Mouse (Mus musculus): Measurements from ENCODE around the gene Cd320. TPM values are rescaled to one million over a fixed set of nuclear protein-coding genes. Genes with fewer than 3 reads are reported as not detected.
"Not testable (repeated sequence)": the region's sequence is repeated elsewhere in the genome, so short reads cannot be mapped to it uniquely, and the experiment has no call there.

Cd320 gene
- polyA plus RNA-seq, 1 experiment from 2014 or later, result 59.1 TPM

DNA sequence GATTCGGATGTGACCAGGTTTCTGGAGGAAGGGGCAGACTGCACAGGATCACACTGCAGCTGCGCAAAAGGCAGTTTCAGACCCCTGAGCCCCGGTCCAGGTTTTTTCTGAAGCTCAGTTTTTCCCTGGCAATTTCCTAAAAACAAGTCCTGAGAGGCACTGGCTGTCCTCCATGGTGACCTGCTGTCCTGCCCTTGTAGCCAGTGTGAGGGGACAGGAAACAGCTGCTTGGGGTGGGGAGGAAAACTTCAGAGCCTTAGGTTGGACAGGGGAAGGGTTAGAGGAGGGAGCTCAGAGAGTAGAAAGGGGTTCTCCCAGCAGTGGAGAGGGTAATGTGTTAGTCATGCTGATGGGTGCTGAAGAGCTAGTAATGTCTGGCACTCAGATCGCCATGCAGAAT lies 29.9 kb upstream of the Cd320 start:
- no peaks in the 10 kb centered on the region for H3K36me3 ChIP-seq
- peaks cover 13% of the 10 kb centered on the region; the same call in 1 of the 2 replicates for H3K4me1 ChIP-seq
- H3K27ac ChIP-seq, result no peak overlapping the region
- no peak overlapping the region for H3K9ac ChIP-seq
- 66% methylated on average over 4 of the region's 4 CpGs for WGBS
- H3K4me3 ChIP-seq (replicated peaks), result no peak overlapping the region
- H3K9me3 ChIP-seq, result no peaks in the 10 kb centered on the region
- no peak for ATAC-seq (ENCODE audit: insufficient read depth, low FRiP score, low read depth)
- H3K27me3 ChIP-seq (replicated peaks), result no peaks in the 10 kb centered on the region
- no peak overlapping the region for H3K4me2 ChIP-seq

DNA sequence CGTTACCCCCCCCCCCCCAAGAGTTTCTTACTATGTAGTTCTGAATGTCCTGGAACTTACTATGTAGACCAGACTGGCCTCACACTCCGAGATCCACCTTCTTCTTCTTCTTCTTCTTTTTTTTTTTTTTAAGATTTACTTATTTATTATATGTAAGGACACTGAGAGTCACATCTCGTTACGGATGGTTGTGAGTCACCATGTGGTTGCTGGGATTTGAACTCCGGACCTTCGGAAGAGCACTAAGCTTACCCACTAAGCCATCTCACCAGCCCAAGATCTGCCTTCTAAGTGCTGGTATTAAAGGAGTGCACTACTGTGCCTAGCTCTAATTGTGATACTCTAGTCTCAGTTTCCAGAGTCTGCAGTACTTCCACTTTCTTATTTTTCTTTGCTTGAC lies 27.5 kb upstream of the Cd320 start:
- ATAC-seq (ENCODE audit: insufficient read depth, low FRiP score, low read depth), result no peak
- Histone ChIP-seq H3K9ac (no peak overlapping the region), H3K36me3 (peaks cover 10% of the 10 kb centered on the region), H3K9me3 (no peaks in the 10 kb centered on the region), H3K4me2 (no peak overlapping the region), H3K4me1 (peaks cover 13% of the 10 kb centered on the region; the same call in 1 of the 2 replicates), H3K4me3 (replicated peaks) (no peak overlapping the region), H3K27me3 (replicated peaks) (no peaks in the 10 kb centered on the region), H3K27ac (no peak overlapping the region)
- 84% methylated on average over 6 of the region's 6 CpGs for WGBS

DNA sequence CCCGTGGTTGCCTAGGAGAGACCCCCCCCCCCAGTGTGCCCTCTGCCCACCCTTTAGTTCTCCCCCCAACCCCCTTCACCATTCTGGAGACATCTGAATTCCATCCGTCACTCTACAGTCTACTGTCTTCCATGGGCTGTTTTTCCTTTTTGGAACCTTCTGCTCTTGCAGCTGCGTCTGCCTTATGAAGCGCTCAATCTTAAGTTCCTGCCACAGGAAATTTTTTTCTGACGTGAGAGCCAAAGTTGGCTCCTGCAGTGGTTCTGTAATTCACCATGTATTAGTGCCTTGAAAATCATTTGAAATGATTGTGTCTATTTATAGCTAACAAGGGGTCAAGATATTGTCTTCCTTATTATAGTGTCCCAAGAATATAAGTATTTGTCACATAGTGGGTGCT lies 26.3 kb upstream of the Cd320 start:
- H3K27ac ChIP-seq, result no peak overlapping the region
- no peak for ATAC-seq (ENCODE audit: insufficient read depth, low FRiP score, low read depth)

DNA sequence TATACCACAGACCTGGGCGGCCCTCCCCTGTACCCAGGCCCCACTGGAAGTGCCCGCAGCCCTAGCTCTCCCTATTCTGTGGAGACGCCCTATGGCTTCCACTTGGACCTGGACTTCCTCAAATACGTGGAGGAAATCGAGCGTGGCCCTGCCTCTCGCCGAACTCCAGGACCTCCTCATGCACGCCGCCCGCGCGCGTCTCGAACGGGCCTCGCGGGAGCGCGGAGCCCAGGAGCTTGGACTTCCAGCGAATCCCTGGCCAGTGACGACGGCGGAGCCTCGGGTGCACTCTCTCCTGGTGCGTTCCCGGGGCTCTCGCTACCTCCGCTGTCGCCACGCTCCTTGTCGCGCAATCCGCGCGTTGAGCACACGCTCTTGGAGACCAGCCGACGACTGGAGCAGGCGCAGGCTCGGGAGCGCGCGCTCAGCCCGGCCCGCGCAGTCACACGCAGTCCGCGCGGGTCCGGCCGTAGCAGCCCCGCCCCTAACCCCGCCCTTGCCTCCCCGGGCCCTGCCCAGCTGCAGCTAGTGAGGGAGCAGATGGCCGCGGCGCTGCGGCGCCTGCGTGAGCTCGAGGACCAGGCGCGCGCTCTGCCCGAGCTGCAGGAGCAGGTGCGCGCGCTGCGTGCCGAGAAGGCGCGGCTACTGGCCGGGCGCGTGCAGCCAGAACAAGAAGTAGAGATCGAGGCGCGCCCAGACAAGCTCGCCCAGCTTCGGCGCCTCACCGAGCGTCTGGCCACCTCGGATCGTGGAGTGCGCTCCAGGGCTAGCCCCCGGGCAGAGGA lies 25.5 kb upstream of the Cd320 start:
- H3K36me3 ChIP-seq, result peaks cover 30% of the 10 kb centered on the region
- peaks cover 15% of the 10 kb centered on the region; the same call in 1 of the 2 replicates for H3K4me1 ChIP-seq
- no peaks in the 10 kb centered on the region for H3K27me3 ChIP-seq (replicated peaks)
- ATAC-seq (ENCODE audit: insufficient read depth, low FRiP score, low read depth), result peak; percentile 98
- H3K9me3 ChIP-seq, result no peaks in the 10 kb centered on the region
- peak overlapping the region; percentile 63 for H3K4me3 ChIP-seq (replicated peaks)
- peak overlapping the region; percentile 90 for H3K27ac ChIP-seq
- peak overlapping the region; percentile 67 for H3K9ac ChIP-seq
- peak overlapping the region; percentile 96 for H3K4me2 ChIP-seq
- WGBS, result under 1% methylated on average over 88 of the region's 89 CpGs

More for the DNA sequence above, 26.3 kb upstream of the Cd320 start:
- 57% methylated on average over 5 of the region's 5 CpGs for WGBS
- no peak overlapping the region for H3K9ac ChIP-seq
- peaks cover 10% of the 10 kb centered on the region; the same call in 1 of the 2 replicates for H3K4me1 ChIP-seq
- no peak overlapping the region for H3K4me3 ChIP-seq (replicated peaks)
- peaks cover 22% of the 10 kb centered on the region for H3K36me3 ChIP-seq
- no peaks in the 10 kb centered on the region for H3K9me3 ChIP-seq
- no peaks in the 10 kb centered on the region for H3K27me3 ChIP-seq (replicated peaks)
- H3K4me2 ChIP-seq, result peak overlapping the region; percentile 96

DNA sequence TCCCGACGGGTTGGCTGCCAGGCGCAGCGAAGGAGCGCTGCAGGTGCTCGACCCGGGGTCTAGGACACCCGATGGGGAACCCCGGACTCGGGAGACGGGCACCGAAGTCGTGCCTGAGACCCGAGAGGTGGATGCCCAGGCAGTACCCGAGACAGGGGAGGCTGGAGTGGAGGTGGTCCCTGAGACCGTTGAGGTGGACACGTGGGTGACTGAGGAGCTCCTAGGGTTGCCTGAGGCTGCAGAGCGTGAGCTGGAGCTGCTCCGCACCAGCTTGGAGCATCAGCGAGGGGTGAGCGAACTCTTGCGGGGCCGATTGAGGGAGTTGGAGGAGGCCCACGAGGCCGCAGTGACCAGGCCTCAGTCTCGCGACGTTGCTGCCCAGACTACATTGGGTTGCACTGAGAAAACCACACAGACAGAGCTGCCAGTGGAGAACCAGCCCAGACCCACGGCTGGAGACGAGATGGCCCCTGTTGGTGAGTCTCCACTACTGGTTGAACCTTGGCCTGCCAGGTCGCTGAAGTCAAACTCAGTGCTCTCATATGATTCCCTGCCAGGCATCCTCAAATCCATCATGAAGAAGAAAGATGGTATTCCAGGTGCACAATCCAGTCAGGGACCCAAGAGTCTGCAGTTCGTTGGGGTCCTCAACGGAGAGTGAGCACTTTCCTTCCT lies 24.8 kb upstream of the Cd320 start:
- peak; percentile 20 for ATAC-seq (ENCODE audit: insufficient read depth, low FRiP score, low read depth)
- peak overlapping the region; percentile 96 for H3K4me2 ChIP-seq
- H3K27me3 ChIP-seq (replicated peaks), result no peaks in the 10 kb centered on the region
- no peaks in the 10 kb centered on the region for H3K9me3 ChIP-seq
- peak overlapping the region; percentile 90 for H3K27ac ChIP-seq
- peaks cover 22% of the 10 kb centered on the region; the same call in 1 of the 2 replicates for H3K4me1 ChIP-seq
- peak overlapping the region; percentile 60 for H3K9ac ChIP-seq
- H3K4me3 ChIP-seq (replicated peaks), result peak overlapping the region; percentile 63
- 20% methylated on average over 33 of the region's 33 CpGs for WGBS
- peaks cover 35% of the 10 kb centered on the region for H3K36me3 ChIP-seq

DNA sequence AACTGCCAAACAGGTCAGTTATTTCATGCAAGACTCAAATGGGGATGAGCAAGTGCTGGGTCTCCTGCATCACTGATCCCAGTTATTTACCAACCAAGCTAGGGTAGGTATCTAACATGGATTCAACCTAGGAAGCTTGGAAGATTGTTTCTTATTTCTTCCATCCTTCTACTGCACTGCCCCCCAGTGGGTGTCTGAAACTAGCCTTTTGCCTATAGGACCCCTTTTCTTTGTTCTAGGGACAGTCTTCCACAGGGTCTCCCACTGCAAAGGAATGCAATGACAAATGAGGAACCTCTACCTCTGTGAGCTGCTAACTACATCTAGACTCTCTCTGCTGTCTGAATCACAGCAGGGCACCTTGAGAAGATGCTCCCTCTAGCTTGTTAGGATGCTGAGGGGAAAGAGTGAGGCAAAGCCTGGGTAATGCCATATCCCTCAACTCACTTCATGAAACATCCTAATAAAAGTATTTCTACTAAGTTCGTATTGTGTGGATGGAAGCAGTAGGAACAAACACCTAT lies 20.4 kb upstream of the Cd320 start:
- Histone ChIP-seq H3K27me3 (replicated peaks) (no peaks in the 10 kb centered on the region), H3K9me3 (no peaks in the 10 kb centered on the region), H3K4me3 (replicated peaks) (peak overlapping the region; percentile 70), H3K4me2 (peak overlapping the region; percentile 84), H3K36me3 (peaks cover 40% of the 10 kb centered on the region), H3K4me1 (peaks cover 30% of the 10 kb centered on the region), H3K27ac (no peak overlapping the region), H3K9ac (no peak overlapping the region)
- ATAC-seq (ENCODE audit: insufficient read depth, low FRiP score, low read depth), result no peak
- WGBS, result 72% methylated on average over 1 of the region's 1 CpGs

DNA sequence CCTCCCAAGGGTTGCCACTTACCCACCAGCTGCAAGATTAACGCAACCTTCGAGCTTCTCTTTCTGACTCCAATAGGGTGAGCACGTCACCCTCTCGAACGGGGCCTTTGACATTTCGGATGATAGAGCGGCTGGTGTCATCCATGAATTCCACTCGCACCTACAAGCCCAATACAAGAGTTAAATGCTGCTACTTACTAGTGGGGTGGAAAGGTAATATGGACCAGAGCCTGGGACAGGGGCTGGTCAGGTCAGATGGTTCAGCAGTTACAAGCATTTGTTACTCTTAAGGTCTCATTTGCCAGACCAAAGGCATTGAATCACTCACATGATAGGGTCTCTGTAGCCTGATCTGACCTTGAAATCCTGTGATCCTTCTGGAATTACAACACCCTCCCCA lies 19.7 kb upstream of the Cd320 start:
- H3K27ac ChIP-seq; ATAC-seq (ENCODE audit: insufficient read depth, low FRiP score, low read depth); H3K27me3 ChIP-seq (replicated peaks); H3K9me3 ChIP-seq: not testable (repeated sequence)
- Histone ChIP-seq H3K36me3 (peaks cover 40% of the 10 kb centered on the region), H3K4me1 (peaks cover 27% of the 10 kb centered on the region), H3K4me3 (replicated peaks) (peak overlapping the region; percentile 70), H3K9ac (peak overlapping the region; percentile 73), H3K4me2 (peak overlapping the region; percentile 84)
- 77% methylated on average over 8 of the region's 8 CpGs for WGBS

DNA sequence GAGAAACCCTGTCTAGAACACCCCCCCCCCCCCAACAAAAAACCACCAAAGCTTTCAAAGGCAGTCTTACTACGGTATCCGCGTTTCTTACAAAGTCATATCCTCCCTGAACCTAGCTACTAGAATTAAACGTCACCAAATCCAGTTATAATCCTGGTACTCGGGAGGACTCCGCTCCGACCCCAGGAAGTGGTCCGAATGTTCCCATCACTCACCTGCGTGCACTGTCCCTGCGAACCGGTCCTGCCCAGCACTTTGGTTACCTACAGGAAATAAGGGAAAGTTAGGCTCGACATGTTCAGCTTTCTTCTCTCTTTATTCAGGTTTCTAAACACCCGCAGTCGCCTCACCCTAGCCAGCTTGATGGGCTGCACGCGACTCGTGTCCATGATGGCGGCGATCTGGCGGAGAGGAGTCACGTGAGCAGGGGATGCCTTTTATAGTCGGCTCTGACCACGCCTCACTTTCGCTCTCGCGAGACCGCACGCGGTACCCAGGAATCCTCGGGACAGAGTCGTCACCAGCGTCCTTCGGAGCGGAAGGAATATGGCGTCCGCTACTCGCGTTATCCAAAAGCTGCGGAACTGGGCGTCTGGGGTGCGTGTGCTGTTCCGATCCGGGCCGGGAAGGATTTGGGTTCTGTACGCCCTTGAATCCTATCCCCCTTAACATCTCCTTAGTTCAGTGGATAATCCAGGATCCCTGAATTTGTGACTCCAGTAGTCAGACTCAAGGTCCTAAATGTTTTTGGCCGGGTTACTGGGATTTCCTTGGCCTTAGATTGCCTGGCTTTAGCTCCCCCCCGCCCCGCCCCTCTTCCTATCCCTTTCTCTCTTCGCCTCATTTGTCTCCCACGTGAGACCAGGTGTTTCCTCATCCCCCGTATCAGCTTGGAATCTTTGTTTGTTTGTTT lies 18.6 kb upstream of the Cd320 start, which contains the start of the genes Rps28 and Ndufa7:
TSS of gene Rps28 (minus strand) at position 479 of the 913 bp plus-strand sequence.
TSS of gene Ndufa7 (plus strand) at position 489 of the 913 bp plus-strand sequence.
- Histone ChIP-seq H3K4me1 (peaks cover 27% of the 10 kb centered on the region), H3K36me3 (peaks cover 40% of the 10 kb centered on the region), H3K27me3 (replicated peaks) (no peaks in the 10 kb centered on the region), H3K4me3 (replicated peaks) (peak within 1 kb of the TSS; percentile 70), H3K4me2 (peak within 1 kb of the TSS; percentile 84), H3K9ac (peak within 1 kb of the TSS; percentile 73), H3K27ac (peak within 1 kb of the TSS; percentile 84), H3K9me3 (no peaks in the 10 kb centered on the region)
- WGBS, result under 1% methylated on average over 51 of the region's 51 CpGs
- ATAC-seq (ENCODE audit: insufficient read depth, low FRiP score, low read depth), result peak; percentile 91

DNA sequence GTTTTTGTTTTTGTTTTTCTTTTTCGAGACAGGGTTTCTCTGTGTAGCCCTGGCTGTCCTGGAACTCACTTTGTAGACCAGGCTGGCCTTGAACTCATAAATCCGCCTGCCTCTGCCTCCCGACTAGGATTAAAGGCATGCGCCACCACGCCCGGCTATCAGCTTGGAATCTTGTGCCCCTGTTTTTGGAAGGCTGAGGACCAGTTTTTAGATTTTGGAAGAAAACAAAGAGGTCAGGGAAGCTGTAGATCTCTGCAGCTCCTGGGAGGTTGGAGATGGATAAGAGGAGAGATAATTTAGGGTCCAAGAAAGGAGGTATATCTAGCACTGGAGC lies 17.9 kb upstream of the Cd320 start:
- Histone ChIP-seq H3K4me2 (peak overlapping the region; percentile 71), H3K36me3 (peaks cover 38% of the 10 kb centered on the region), H3K4me3 (replicated peaks) (peak overlapping the region; percentile 70), H3K27ac (peak overlapping the region; percentile 84; the same call in 1 of the 2 replicates), H3K4me1 (peaks cover 27% of the 10 kb centered on the region), H3K9ac (peak overlapping the region; percentile 62)
- 2% methylated on average over 6 of the region's 6 CpGs for WGBS
- H3K9me3 ChIP-seq; ATAC-seq (ENCODE audit: insufficient read depth, low FRiP score, low read depth); H3K27me3 ChIP-seq (replicated peaks): not testable (repeated sequence)

DNA sequence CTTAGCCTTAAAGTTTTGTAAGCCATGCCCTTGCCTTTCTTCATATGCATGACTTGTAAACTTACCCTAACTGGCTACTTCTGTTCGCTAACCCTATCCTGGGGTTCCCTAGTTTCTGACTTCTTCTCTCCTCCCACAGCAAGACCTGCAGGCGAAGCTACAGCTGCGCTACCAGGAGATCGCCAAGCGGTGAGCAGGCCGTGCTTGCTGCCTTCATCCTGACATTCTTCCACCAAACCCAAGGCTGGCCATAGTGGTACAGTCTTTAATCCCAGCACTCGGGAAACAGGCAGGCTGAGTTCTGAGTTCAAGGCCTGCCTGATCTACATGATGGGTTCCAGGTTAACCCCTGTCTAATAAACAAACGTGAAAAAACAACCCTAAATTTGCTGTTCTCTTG lies 17.4 kb upstream of the Cd320 start:
- Histone ChIP-seq H3K9ac (peak overlapping the region; percentile 62; the same call in 1 of the 2 replicates), H3K9me3 (no peaks in the 10 kb centered on the region), H3K27me3 (replicated peaks) (no peaks in the 10 kb centered on the region), H3K4me2 (peak overlapping the region; percentile 71), H3K4me3 (replicated peaks) (peak overlapping the region; percentile 70), H3K36me3 (peaks cover 38% of the 10 kb centered on the region), H3K4me1 (peaks cover 27% of the 10 kb centered on the region), H3K27ac (no peak overlapping the region)
- WGBS, result 84% methylated on average over 8 of the region's 8 CpGs
- no peak for ATAC-seq (ENCODE audit: insufficient read depth, low FRiP score, low read depth)

DNA sequence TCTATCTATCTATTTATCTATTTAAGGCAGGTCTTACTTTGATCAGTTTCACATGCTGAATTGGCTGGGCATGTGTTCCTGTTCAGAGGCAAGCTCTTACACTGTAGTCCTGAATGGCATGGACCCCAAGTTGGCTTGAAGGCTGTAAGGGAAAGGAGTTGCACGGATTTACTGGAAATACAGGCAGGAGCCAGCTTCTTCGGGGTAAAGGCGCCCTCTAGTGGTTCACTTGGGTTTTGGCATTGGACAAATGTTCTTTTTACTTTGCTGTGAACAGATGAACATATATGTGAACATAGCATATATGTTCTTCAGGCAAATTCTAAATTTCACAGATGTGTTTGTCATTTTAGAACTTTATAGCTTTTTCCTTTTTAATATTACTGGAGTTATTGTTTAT lies 16.0 kb upstream of the Cd320 start:
- Histone ChIP-seq H3K9me3 (no peaks in the 10 kb centered on the region), H3K27ac (no peak overlapping the region), H3K4me2 (no peak overlapping the region), H3K27me3 (replicated peaks) (no peaks in the 10 kb centered on the region), H3K9ac (no peak overlapping the region), H3K4me3 (replicated peaks) (no peak overlapping the region), H3K36me3 (peaks cover 33% of the 10 kb centered on the region), H3K4me1 (peaks cover 27% of the 10 kb centered on the region)
- no peak for ATAC-seq (ENCODE audit: insufficient read depth, low FRiP score, low read depth)
- WGBS, result under 1% methylated on average over 3 of the region's 3 CpGs

Measured in stomach, embryonic 15.5 days (tissue).